Mouse (Mus musculus): Measurements from ENCODE around the gene Spred2.

- TF ChIP-seq POLR2A (IDR thresholded peaks at IDR 0.05; ENCODE audit: control insufficient read depth, extremely low read depth, insufficient read depth, low read length, poor library complexity) = no peak
- no peak for TF ChIP-seq CTCF (IDR thresholded peaks at IDR 0.05; ENCODE audit: borderline replicate concordance, control insufficient read depth, extremely low read depth, insufficient read depth, low read length, poor library complexity)
Observed at GRCm38 (mm10) chr11:19899621-19900020, 24.6 kb upstream of the Spred2 start.

Measured in thymus, adult 2 months (tissue).